Mouse (Mus musculus) midbrain, embryonic 11.5 days (tissue): ENCODE results near the gene Olfr1030. TPM values are rescaled to one million over a fixed set of nuclear protein-coding genes. Genes with fewer than 3 reads are reported as not detected.
"Not testable (repeated sequence)": the region's sequence is repeated elsewhere in the genome, so short reads cannot be mapped to it uniquely, and the experiment has no call there.

Experiments used
- ATAC-seq: fragments of 200-750 bp; cut with Nextera tagmentation; 2 replicates; pipeline ENCODE4 v1.8.0; 2017; ENCODE audit warnings: moderate TSS enrichment, moderate library complexity; ENCODE audit not compliant: low FRiP score
- DNase-seq: peaks from one replicate; pipeline ENCODE4 v3.0.0; 2015; ENCODE audit warnings: low spot score; ENCODE audit errors: missing footprints
- H3K27ac ChIP-seq: fragments of 300-500 bp; sonication (generic); 2 replicates; pipeline ENCODE4 v1.5.1; 2014; ENCODE audit warnings: low read depth, low read length
- H3K27me3 ChIP-seq: fragments of 300-500 bp; sonication (generic); 2 replicates; pipeline ENCODE4 v1.6.1; 2014; ENCODE audit warnings: mild to moderate bottlenecking, low read length, moderate library complexity, mixed read lengths; ENCODE audit not compliant: control insufficient read depth, insufficient read depth
- H3K36me3 ChIP-seq: fragments of 300-500 bp; sonication (generic); 2 replicates; pipeline ENCODE4 v1.6.1; 2014; ENCODE audit warnings: mild to moderate bottlenecking, low read length, moderate library complexity, mixed read lengths; ENCODE audit not compliant: control insufficient read depth, insufficient read depth
- H3K4me1 ChIP-seq: fragments of 300-500 bp; sonication (generic); 2 replicates; pipeline ENCODE4 v1.6.1; 2014; ENCODE audit warnings: low read length; ENCODE audit not compliant: control insufficient read depth, insufficient read depth
- H3K4me2 ChIP-seq: fragments of 300-500 bp; sonication (generic); 2 replicates; pipeline ENCODE4 v1.6.1; 2014; ENCODE audit warnings: mild to moderate bottlenecking, moderate library complexity
- H3K4me3 ChIP-seq: fragments of 300-500 bp; sonication (generic); 2 replicates; pipeline ENCODE4 v1.5.1; 2014; ENCODE audit warnings: low read depth, low read length
- H3K9ac ChIP-seq: fragments of 300-500 bp; sonication (generic); 2 replicates; pipeline ENCODE4 v1.6.1; 2014; ENCODE audit warnings: low read length
- H3K9me3 ChIP-seq: fragments of 300-500 bp; sonication (generic); 2 replicates; pipeline ENCODE4 v1.6.1; 2016; ENCODE audit warnings: low read length; ENCODE audit not compliant: control insufficient read depth
- WGBS: fragments of 180-500 bp; shearing (Covaris S2); extraction: QIAGEN DNeasy Blood & Tissue Kit; methylation state at CpG from one replicate; pipeline ENCODE4 v1.1.7; 2014; 5-methylcytosine and 5-hydroxymethylcytosine counted together
- polyA plus RNA-seq: library from polyadenylated mRNA; unstranded; fragments of >200 nt; fragmentation: Nextera tagmentation; extraction: Ambion mirVana; gene quantifications from 2 replicates; pipeline ENCODE4 v1.2.1, GENCODE M21; 2014

Olfr1030 gene
- not detected in 2 replicates for polyA plus RNA-seq

GRCm38 (mm10) chr2:85978976-85979375, at the start of gene Olfr1030:
Olfr1030 (plus strand) TSS chr2:85979276.
- no peak within 1 kb of the TSS for H3K4me2 ChIP-seq
- WGBS, result 77% methylated on average over 1 of the region's 1 CpGs
- H3K27ac ChIP-seq, result no peak within 1 kb of the TSS
- no peaks in the 10 kb centered on the region for H3K36me3 ChIP-seq
- no peak for ATAC-seq
- H3K4me1 ChIP-seq, result no peaks in the 10 kb centered on the region
- H3K9ac ChIP-seq, result no peak within 1 kb of the TSS
- H3K27me3 ChIP-seq, result no peaks in the 10 kb centered on the region
- no peak for DNase-seq
- no peak within 1 kb of the TSS for H3K4me3 ChIP-seq
- no peaks in the 10 kb centered on the region for H3K9me3 ChIP-seq

GRCm38 (mm10) chr2:85950137-85950536, 28.9 kb upstream of the Olfr1030 start, which contains the start of gene Olfr1028:
Olfr1028 (plus strand) TSS chr2:85950437.
- ATAC-seq (no peak), DNase-seq (no peak)
- no peaks in the 10 kb centered on the region for H3K4me1 ChIP-seq
- no peaks in the 10 kb centered on the region for H3K36me3 ChIP-seq
- H3K9ac ChIP-seq, result no peak within 1 kb of the TSS
- no peak within 1 kb of the TSS for H3K4me2 ChIP-seq
- no peak within 1 kb of the TSS for H3K4me3 ChIP-seq
- H3K27ac ChIP-seq, result no peak within 1 kb of the TSS
- H3K9me3 ChIP-seq, result no peaks in the 10 kb centered on the region
- H3K27me3 ChIP-seq, result no peaks in the 10 kb centered on the region
- WGBS, result 77% methylated on average over 1 of the region's 1 CpGs

- no peak within 1 kb of the TSS for H3K27ac ChIP-seq
- no peaks in the 10 kb centered on the region for H3K4me1 ChIP-seq
- no peak within 1 kb of the TSS for H3K4me2 ChIP-seq
- no peaks in the 10 kb centered on the region for H3K9me3 ChIP-seq
- H3K27me3 ChIP-seq, result no peaks in the 10 kb centered on the region
- no peak within 1 kb of the TSS for H3K9ac ChIP-seq
- 96% methylated on average over 2 of the region's 2 CpGs for WGBS
- H3K36me3 ChIP-seq, result no peaks in the 10 kb centered on the region
- ATAC-seq (no peak), DNase-seq (no peak)
- H3K4me3 ChIP-seq, result no peak within 1 kb of the TSS
Observed at GRCm38 (mm10) chr2:85973595-85973994, 5.5 kb upstream of the Olfr1030 start, which contains the start of gene Olfr1029. Olfr1029 (plus strand) TSS chr2:85973895.

DNA sequence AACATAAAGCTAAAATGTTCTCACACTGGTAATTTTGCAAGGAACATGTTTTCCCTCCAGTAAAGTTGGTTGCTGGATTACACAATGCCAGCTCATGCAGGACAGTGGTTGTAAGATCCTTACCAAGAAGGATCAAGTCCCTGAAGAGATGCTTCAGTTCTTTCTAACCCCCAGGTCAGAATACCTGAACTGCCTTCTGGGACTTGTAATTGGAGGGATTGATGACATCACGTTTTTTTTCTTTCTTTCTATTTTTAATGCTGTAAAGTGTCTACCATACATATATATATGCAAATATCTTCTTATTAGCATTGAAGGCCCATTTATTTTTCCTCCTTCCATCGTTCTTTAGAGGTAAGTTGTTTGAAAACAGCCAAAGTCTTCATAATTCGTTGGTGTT, 10.9 kb downstream of the Olfr1030 start, which contains the start of gene Olfr1031:
Olfr1031 (plus strand) TSS at position 301 of the 400 bp plus-strand sequence.
- no peaks in the 10 kb centered on the region for H3K27me3 ChIP-seq
- H3K36me3 ChIP-seq, result no peaks in the 10 kb centered on the region
- H3K4me1 ChIP-seq, result no peaks in the 10 kb centered on the region
- ATAC-seq, result no peak
- no peak within 1 kb of the TSS for H3K9ac ChIP-seq
- no peak within 1 kb of the TSS for H3K4me2 ChIP-seq
- WGBS, result 67% methylated on average over 3 of the region's 3 CpGs
- no peak within 1 kb of the TSS for H3K4me3 ChIP-seq
- no peaks in the 10 kb centered on the region for H3K9me3 ChIP-seq
- H3K27ac ChIP-seq, result no peak within 1 kb of the TSS
- DNase-seq, result no peak

GRCm38 (mm10) chr2:86005240-86005639, 26.2 kb downstream of the Olfr1030 start, which contains the start of gene Olfr1032:
Olfr1032 (plus strand) TSS chr2:86005540.
- Histone ChIP-seq H3K36me3 (no peaks in the 10 kb centered on the region), H3K27me3 (no peaks in the 10 kb centered on the region), H3K9ac (no peak within 1 kb of the TSS)

GRCm38 (mm10) chr2:86020406-86020805, 41.3 kb downstream of the Olfr1030 start, which contains the start of gene Olfr1033:
Olfr1033 (plus strand) TSS chr2:86020633.
- not testable (repeated sequence) for H3K4me1 ChIP-seq, H3K9ac ChIP-seq, H3K27me3 ChIP-seq, H3K36me3 ChIP-seq, H3K27ac ChIP-seq, ATAC-seq, H3K9me3 ChIP-seq
- Histone ChIP-seq H3K4me3 (peak within 1 kb of the TSS; percentile 18; the same call in 1 of the 2 replicates), H3K4me2 (peak within 1 kb of the TSS; percentile 37; the same call in 1 of the 2 replicates)
- DNase-seq, result peak; percentile 87
- WGBS, result 6% methylated on average over 10 of the region's 11 CpGs

More at GRCm38 (mm10) chr2:86005240-86005639, 26.2 kb downstream of the Olfr1030 start, which contains the start of gene Olfr1032:
- ATAC-seq (no peak), DNase-seq (no peak)
- WGBS, result 83% methylated on average over 7 of the region's 7 CpGs
- Histone ChIP-seq H3K4me3 (no peak within 1 kb of the TSS), H3K4me2 (no peak within 1 kb of the TSS), H3K27ac (no peak within 1 kb of the TSS), H3K4me1 (no peaks in the 10 kb centered on the region), H3K9me3 (no peaks in the 10 kb centered on the region)

DNA sequence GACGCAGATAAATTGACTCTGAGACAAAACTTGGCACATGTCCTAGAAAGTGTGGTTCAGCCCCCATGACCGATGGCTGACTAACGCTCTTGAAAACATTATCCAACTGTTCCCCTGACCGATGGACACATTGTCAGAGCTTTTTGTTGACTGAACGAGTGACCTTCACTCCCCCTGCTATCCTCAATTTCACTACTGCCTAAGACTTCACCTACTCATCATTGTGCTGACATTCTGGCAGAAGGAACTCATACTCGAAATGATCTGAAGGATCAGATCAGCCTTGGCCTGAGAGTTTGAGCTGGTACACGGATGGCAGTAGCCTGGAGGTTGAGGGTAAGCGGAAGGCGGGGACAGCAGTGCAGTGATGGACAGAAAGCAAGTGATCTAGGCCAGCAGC, 42.4 kb downstream of the Olfr1030 start:
- WGBS, result 80% methylated on average over 3 of the region's 9 CpGs
- H3K4me1 ChIP-seq, H3K27me3 ChIP-seq, DNase-seq, H3K9me3 ChIP-seq, H3K9ac ChIP-seq, H3K36me3 ChIP-seq, ATAC-seq, H3K4me2 ChIP-seq, H3K27ac ChIP-seq, H3K4me3 ChIP-seq: not testable (repeated sequence)

Other genes with a start within 250 kb of the Olfr1030 start
- not detected in 2 replicates for gene Olfr1012, start 216.5 kb upstream of the Olfr1030 start, polyA plus RNA-seq
- gene Olfr1013, start 212.2 kb upstream of the Olfr1030 start, polyA plus RNA-seq, result not detected in 2 replicates
- not detected in 2 replicates for gene Olfr1014, start 206.6 kb upstream of the Olfr1030 start, polyA plus RNA-seq
- gene Olfr1015, start 197.3 kb upstream of the Olfr1030 start, polyA plus RNA-seq, result not detected in 2 replicates
- gene Olfr1016, start 176.7 kb upstream of the Olfr1030 start, polyA plus RNA-seq, result not detected in 2 replicates
- gene Olfr1018, start 160.8 kb upstream of the Olfr1030 start, polyA plus RNA-seq, result not detected in 2 replicates
- gene Olfr1019, start 133.8 kb upstream of the Olfr1030 start, polyA plus RNA-seq, result not detected in 2 replicates
- not detected in 2 replicates for gene Olfr1020, start 132.2 kb upstream of the Olfr1030 start, polyA plus RNA-seq
- not detected in 2 replicates for gene Olfr1022, start 110.7 kb upstream of the Olfr1030 start, polyA plus RNA-seq
- gene Olfr1023, start 93.6 kb upstream of the Olfr1030 start, polyA plus RNA-seq, result not detected in 2 replicates
- not detected in 2 replicates for gene Olfr1024, start 74.2 kb upstream of the Olfr1030 start, polyA plus RNA-seq
- gene Olfr1025-ps1, start 64.1 kb upstream of the Olfr1030 start, polyA plus RNA-seq, result not detected in 2 replicates
- gene Olfr1026, start 57.7 kb upstream of the Olfr1030 start, polyA plus RNA-seq, result not detected in 2 replicates
- gene Olfr1028, start 28.8 kb upstream of the Olfr1030 start, polyA plus RNA-seq, result not detected in 2 replicates
- not detected in 2 replicates for gene Olfr1029, start 5.4 kb upstream of the Olfr1030 start, polyA plus RNA-seq
- not detected in 2 replicates for gene Olfr1031, start 11.0 kb downstream of the Olfr1030 start, polyA plus RNA-seq
- not detected in 2 replicates for gene Olfr1032, start 26.3 kb downstream of the Olfr1030 start, polyA plus RNA-seq
- gene Olfr1033, start 41.4 kb downstream of the Olfr1030 start, polyA plus RNA-seq, result not detected in 2 replicates
- not detected in 2 replicates for gene Olfr1034, start 66.6 kb downstream of the Olfr1030 start, polyA plus RNA-seq
- not detected in 2 replicates for gene Olfr1036, start 94.7 kb downstream of the Olfr1030 start, polyA plus RNA-seq
- gene Olfr1037, start 108.1 kb downstream of the Olfr1030 start, polyA plus RNA-seq, result not detected in 2 replicates
- not detected in 2 replicates for gene Olfr1039, start 156.7 kb downstream of the Olfr1030 start, polyA plus RNA-seq
- not detected in 2 replicates for gene Olfr1040, start 167.5 kb downstream of the Olfr1030 start, polyA plus RNA-seq
- gene Olfr1042, start 182.6 kb downstream of the Olfr1030 start, polyA plus RNA-seq, result not detected in 2 replicates
- gene Olfr1043, start 188.2 kb downstream of the Olfr1030 start, polyA plus RNA-seq, result not detected in 2 replicates
- gene Olfr1044, start 198.5 kb downstream of the Olfr1030 start, polyA plus RNA-seq, result not detected in 2 replicates
- gene Olfr52, start 206.4 kb downstream of the Olfr1030 start, polyA plus RNA-seq, result not detected in 2 replicates
- not detected in 2 replicates for gene Olfr1045, start 223.7 kb downstream of the Olfr1030 start, polyA plus RNA-seq
- not detected in 2 replicates for gene Olfr1046, start 240.0 kb downstream of the Olfr1030 start, polyA plus RNA-seq